Mouse (Mus musculus) layer of hippocampus, adult 9-11 months (tissue): ENCODE results near the gene Vwa7.
"Not testable (repeated sequence)": the region's sequence is repeated elsewhere in the genome, so short reads cannot be mapped to it uniquely, and the experiment has no call there.

Experiments
- DNase-seq: peaks from one replicate; pipeline ENCODE4 v3.0.0; 2022

The Vwa7 gene

DNA sequence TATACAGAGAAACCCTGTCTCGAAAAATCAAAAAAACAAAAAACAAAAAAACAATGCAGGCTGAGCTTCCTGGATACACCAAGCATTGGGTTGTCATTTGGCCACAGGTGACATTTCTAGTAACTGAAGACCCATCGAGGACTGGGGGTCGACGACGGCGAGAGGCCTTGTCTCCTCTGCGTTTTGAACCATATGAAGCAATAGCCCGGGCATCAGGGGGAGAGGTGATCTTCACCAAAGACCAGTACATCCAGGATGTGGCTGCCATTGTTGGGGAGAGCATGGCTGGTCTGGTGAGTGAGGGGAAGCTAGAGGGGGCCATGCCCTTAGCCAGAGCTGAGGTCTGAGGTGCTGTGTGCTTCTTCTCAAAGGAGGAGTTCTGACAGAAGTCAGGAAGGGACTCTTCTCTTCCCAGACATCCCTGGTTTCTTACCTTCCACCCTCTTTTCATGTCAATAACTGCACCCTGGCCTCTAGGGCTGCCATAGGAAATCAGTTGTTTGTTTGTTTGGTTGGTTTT is 6.2 kb downstream of the Vwa7 start:
- no peak for DNase-seq

DNA sequence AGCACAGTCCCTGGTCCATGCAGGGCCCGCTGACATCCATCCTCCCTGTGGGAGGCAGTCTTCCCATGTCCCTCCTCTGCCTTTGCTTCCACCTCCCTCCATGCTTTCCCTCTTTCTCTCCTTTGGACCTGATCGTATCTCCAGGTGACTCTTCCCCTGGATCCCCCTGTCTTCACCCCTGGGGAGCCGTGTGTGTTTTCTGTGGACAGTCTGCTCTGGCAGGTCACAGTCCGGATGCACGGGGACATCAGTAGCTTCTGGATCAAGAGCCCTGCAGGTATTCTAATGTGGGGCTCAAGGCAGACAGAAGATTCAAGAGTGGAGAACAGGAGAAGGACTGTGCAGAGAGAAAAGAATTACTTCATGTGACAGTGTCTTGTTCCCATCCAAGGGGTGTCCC is 6.8 kb downstream of the Vwa7 start:
- no peak for DNase-seq

DNA sequence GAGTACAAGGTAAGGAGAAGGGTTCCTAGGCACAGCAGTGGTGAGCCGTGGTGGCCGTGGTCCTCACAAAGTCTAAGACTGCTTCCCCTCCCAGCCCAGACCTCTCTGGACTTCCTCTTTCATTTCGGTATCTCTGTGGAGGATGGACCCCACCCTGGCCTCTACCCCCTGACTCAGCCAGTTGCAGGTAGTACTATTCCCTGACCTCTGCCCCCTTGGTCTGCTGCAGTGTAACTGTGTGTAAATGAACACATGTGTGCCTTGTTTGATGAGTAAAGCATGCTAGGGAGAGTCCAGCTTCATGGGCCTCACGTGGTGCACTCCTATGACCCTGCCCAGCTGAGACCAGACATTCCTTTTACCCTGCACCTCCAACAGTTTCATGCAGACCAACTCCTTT is 7.4 kb downstream of the Vwa7 start:
- DNase-seq: no peak

DNA sequence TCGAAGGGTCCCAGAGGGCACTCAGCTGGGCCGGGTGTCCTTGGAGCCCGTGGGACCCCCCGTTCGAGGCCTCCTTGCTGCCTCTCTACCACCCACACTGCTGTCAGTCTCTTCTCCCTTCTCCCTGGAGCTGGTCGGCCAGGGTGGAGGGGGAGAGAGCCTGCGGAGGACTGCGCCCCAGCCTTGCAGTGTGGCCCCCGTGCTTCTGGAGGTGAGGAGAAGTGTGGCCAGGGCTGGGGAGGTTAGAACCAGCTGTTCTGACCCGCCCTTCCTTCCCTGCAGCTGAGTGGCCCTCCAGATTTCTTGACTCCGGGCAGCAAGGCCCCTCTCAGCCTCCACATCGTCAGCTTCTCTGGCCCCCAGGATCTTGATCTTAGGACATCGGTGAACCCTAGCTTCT is 7.9 kb downstream of the Vwa7 start:
- no peak for DNase-seq

DNA sequence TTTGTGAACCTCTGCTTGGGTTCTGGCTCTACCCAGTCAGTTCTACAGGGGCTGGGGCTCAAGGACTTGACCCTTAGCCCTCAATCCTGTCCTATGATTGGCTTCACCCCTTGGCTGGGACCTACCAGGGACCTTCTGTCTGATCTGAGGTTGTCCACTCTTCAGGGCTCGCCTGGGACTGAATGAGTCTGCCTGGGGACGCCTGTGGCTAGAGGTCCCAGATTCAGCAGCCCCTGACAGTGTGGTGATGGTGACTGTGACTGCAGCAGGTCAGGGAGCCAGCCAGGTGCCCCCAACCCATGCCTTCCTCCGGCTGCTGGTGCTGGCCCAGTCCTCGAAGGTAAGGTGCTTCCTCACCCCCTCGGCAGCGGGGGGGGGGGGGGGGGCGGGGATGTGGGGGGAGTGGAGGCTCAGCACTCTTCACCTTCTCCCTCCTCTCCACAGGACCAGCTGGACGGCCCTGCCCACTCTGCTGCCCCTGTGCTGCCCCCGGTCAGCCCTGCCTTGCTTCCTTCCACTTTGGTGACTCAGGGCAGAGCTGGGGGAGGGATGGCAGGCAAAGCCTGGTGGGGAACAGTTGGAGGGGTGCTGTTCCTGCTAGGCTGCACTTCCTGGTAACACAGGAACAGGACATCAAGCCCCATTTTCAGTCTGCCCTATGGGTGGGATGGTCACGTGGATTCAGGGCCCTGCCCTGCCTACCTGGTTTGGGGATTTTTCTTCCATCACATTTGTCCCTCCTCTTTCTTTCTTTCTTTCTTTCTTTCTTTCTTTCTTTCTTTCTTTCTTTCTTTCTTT is 8.5 kb downstream of the Vwa7 start:
- DNase-seq: no peak

DNA sequence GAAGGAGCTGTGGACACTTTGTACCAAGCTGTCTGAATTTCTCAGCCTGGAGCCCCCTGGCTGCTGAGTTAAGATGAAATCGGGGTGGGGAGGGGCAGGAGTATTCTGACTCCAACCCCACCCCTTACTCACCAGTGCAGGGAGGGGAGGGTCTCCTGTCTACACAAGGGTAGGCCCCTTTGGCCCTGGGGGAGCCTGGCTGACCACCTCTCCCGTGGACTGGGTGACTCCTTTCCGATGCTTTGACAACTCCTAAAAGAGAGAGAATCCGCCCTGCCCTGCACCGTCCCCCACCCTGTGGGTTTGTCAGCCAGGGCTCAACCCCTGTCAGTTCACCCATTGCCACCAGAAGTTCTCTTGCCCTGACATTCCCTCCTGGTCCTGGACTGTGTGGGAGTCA is 9.8 kb downstream of the Vwa7 start:
- DNase-seq: no peak

DNA sequence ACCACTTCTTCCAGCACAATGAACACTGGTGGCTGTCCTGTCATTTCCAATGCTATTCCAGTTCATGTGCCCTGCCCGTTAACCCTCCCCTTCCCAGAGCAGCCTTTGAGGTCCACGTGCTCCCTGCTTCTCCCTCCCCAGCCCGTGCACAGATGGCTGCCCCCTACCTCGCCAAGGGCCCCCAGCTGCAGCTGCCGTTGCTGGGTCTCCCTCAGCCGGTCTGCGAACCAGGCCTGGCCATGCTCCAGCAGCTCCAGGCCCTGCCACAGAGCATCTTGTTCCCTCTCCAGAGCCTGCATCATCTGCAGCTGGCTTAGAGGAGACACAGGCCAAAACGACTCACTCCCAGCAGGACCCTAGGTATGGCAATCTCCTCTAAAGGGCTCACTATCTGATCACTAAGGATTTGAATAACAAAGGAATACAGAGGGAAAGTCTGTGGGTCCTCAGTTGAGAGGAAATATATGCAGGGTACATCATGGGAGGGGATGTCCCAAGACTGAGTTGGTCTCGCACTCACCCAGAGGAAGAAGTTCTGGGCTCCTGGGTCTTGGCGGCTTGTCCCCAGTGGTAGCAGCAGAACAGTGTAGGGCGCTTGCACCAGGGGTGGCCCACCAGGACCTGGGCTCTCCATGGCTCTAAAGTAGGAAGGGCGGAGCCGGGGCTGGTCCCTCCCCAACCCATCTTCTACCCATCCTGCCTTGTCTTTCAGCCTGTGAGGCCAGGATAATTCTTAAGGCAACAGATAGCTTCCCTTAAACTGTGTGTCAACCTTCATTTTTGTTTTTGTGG is 11.1 kb downstream of the Vwa7 start, which contains the start of gene Sapcd1:
Sapcd1 (minus strand) TSS at position 740 of the 792 bp plus-strand sequence.
- DNase-seq: peak; percentile 83

DNA sequence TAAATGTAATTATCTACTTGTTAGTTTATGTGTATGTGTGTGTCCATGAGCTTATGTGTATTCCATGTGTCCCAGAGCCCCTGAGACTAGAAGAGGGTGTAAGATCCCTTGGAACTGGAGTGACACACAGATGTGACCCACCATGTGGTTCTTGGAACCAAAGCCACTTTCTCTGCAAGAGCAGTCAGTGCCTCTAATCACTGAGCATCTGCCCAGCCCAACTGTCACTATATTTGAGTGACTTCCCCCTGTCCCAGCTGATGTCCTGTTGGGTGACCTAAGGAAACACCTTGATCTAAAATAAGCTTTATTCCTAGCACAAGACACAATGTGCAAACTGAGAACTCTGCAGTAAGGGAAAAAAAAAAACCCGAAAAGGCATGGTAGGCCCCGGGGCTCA is 11.9 kb downstream of the Vwa7 start:
- DNase-seq: no peak

DNA sequence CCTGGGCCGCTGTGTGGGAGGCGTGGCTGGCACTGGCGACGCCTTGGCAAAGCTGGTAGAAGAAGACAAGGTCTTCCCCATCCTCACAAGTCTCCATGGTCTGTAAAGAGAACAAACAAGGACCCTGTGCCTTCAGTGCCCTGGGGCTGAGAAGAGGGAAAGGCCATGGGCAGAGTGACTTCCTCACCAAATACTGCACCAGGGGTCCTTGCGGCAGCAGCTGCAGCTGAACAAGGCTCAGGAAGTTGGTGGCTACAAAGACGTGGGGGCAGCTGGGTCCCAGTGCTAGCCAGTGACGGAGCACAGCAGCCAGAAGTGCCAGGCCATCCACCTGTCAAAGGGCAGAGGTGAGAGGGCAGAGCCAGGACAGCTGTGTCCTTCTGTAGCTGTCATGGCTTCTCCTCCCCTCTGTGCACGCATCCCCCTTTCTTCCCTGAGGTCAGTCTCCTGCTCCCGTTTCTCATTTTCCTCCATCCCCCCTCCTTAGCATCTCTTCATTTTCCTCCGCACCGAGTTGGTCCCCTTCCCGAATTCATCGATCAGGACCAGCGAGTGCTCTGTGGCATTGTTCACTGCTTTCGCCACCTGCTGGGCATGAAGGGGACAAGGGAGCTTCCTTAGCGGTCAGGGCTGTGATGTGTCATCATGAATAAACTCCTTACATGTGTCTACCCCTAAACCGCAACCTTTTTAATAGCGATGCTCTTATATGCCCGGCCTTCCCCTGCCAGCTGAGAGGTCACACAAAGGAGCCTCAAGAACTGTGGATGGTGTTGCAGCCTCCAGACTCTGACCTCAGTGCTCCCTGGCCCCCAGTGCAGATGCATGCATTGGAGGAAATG is 13.5 kb downstream of the Vwa7 start:
- no peak for DNase-seq

DNA sequence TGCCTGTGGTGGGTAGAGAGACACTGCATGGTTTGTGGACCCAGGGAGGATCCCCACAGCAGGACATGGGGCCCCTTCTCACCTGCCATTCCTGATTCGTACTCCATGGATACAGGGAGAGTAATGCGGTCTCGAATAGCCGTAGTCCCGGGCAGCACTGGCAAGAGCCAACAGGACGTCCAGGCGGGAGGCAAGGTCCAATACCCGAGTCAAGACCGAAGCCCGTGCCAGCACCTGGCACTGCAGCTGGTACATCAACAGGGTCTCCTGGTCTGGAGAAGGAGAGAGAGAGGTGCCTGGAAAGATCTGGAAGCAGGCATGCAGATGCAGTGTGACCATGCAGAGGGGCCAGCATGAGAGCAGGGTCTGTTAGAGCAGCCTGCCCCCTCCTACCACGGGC is 14.9 kb downstream of the Vwa7 start:
- DNase-seq: no peak

DNA sequence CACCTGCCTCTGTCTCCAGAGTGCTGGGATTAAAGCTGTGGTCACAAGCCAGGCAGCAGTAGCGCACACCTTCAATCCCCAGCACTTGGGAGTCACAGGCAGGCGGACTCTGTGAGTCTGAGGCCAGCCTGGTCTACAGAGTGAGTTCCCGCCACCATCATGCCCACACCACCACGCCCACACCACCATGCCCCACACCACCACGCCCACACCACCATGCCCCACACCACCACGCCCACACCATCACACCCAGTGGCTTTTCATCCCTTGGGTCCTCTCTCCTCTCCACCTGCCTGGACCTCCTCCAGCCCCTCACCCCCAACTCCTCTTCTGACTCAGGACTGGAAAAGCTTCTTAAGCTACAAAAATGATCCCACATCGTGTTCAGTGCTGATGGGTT is 15.5 kb downstream of the Vwa7 start:
- no peak for DNase-seq

DNA sequence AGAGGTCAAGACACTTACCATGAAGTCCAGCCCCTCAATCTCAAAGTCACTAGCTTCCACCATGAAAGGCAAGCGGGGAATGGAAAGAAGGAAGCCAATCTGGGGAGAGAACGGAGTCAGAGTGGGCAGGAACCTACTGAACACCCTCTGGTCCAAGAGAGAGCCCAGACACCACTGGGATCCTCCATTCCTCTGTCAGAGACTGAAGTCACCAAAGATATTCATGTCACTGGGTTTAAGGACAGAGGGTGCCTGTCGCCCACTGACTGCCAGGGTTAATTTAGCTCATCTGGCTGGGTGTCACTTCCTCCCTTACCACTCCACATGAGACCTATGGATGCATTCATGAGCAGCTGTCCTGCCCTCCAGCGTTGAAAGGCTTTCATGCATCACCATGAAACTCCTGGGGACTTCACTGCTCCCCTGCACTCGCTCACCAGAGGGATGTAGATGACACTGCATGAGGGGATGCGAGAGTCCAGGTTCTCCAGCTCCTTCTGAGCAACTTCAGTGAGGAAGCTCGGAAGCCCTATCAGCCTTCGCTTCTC is 16.0 kb downstream of the Vwa7 start:
- no peak for DNase-seq

DNA sequence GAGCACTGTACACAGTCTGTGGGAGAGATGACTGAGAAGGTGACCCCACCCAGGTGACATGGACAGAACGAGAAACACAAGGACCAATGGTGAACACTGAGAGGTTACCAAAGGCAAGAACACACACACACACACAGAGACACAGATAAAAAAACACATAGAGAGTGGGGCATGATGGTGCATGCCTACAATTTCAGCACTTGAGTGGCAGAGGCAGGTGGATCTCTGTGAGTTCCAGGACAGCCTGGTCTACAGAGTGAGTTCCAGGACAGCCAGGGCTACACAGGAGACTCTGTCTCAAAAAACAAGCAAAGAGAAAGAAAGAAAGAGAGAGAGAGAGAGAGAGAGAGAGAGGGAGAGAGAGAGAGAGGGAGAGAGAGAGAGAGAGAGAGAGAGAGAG is 17.3 kb downstream of the Vwa7 start:
- DNase-seq: not testable (repeated sequence)

DNA sequence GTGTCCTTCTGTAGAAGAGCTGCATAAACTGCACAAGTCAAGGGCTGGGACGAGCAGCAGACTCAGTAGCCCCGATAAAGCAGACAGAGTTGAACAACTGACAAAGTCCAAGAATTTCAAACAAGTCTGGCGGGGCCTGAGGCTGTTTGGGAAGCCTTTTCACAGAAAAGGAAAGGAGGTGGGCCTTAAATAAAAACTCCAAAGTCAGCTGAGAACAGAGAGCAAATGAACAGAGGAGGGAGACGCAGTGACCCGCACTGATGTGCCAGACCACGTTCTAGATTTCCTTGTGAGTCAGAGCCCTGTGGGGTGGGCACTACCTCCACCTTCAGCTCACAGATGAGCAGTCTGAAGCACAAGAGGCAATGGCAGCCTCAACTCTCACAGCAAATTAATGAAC is 18.5 kb downstream of the Vwa7 start:
- no peak for DNase-seq

DNA sequence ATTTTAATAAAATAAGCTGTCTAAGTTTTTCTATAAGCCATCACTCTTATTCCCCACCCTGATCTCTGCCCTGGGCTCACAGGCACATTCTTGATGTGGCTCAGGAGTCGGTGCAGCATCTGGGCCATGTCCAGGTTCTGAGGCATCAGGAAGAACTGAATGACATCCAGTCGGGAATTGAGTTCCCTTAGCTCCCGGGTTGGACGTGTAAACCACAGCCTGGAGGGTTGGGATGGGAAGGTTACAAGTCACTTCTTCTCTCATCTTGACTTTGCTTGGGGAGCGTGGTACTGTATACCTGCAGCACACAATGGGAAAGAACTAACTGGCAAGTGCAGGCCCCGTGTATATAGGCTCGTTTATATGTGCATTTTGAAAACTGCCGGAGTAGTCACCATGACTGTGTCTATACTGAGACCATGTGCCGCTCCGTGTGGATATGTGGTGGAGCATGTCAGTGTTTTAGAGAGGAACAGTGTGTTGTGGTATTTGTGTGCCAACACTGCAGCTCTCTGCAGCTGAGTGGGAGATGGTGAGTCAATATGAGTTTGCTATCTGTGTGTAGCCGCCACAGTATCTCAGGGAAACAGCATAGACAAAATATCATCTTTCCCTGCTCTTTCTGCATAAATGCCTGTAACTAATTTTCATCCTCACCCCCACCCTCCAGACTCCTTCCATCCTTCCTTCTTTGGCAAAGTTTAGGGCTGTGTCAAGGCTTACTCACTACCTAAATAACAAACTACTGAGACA is 22.9 kb downstream of the Vwa7 start:
- DNase-seq: peak; percentile 71

DNA sequence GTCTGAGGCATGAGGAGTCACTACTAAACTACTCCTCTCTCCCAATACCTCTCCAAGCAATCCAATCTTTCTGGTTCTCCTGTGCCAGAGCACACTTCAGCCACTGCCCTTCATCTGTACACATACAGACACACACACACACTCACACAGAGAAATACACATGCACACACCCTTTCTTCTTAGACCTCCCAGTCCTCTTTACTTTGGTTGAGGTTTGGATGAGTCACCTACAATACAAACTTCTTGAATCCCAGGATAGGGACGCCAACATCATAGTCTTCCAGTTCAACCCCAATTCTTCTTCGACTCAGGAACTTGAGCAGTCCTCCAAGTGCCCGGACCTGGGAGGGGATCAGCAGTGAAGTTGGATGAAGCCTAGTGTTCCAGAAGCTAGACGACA is 27.4 kb downstream of the Vwa7 start:
- no peak for DNase-seq

DNA sequence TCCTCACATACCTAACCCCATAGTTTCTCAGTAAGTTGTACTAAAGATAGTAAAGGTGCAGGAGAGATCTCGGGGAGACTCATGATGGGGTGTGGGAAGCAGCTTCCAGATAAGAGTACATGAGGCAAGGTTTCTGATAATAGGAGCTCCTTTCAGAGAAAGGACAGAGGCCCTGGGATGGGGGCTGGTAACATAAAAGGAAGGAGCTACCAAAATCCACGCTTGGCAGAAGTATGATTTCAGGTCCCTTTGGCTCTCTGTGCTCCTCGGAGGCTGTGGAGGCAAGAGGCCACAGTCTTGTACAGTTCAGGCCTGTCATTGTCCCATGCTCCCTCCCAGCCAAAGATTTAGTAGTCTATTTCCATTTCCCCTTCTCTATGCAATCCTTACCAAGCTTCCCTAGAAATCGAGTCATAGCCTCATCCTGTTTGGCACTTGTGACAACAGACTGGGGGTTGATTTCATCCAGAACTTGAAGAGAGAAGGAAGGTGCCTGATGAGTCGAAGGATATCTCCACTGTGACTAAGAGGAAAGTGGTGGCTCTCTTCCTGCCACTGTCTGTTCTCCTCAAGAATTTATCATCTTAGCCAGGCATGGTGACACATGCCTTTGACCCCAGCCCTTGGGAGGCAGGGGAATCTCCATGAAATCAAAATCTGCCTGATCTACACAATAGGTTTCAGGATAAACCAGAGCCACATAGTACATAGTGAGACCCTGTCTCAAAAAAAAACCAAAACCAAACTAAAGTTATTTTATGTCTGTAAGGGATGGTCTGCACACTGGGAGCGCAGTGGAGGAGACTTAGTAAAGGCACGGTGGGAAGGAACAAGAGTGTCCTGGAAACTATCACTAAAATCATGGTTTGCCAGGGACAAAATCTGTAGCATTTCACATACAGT is 28.8 kb downstream of the Vwa7 start:
- DNase-seq: no peak

DNA sequence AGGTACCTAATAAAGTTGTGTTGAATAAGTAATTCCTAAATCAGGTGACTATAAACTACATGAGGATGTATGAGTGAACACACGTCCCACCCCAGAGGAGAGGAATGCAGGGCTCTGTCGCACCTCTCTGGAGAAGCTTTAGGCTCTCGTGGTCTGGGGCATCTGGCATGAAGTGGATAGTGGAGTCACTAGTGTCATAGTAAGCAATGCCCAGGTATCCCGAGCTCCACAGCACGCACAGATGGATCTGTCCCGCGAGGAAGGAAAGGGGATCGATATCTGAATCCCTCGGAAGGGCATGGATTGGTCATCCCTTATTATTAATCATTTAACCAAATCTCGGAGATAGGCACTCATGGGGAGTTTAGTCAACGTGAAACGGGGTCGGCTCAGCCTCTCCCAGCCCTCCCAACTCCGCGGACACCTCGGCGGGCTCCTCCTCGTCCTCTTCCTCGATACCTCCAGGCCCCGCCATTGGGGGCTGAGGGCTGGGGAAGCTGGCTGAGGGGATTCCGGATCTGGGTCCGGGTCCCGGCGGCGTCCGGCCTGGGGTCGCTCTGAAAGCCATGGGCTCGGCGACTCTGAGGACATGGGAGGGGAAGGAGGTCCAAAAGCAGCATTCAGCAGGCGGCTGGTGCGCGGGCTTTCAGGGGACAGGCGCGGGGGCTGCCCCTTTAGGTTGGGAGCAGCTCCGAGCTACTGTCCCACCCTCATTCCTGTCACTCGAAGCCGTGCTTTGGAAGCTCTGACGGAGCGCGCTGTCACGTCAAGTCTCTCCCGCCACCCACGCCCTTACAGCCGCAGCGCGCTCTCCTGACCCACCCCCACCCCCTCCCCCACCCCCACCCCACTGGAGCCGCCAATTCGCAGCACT is 29.7 kb downstream of the Vwa7 start:
- DNase-seq: no peak

DNA sequence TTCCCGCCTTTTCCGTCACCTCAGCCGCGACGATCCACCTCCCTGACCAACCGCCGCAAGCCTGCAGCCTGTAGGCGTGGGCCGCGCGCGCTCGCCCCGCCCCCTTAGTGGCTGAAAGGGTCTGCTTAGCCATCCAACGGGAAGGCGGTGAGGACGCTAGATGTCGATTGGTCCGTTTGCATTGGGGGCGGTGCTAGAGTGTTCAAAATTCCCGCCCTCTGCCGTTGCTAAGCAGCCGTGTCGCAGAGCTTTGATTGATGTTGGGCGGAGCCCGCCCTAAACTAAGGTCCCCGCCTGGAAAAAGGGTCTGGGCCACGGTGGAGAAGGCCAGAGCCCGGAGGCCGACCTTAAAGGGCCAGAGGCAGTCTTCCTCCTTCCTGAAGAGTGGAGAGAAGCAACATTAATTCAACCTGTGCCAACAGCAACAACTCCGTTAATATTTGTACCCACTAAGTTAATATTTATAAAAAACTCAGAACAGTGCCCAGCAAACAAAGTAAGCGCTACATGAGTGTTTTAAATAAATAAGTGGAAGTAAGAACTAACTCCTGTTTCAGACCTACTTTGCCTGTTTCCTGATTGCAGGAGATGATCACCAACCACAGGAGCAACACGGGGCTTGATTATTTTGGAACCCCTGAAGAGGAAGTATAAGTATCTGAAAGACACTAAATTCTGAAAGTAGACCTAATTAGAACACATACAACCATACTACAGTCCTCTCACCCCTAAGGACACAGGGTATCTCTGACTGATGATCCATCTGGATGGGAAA is 30.5 kb downstream of the Vwa7 start, which contains the start of gene Msh5:
Msh5 (minus strand) TSS at position 65 of the 775 bp plus-strand sequence.
- peak; percentile 97 for DNase-seq
